Mouse (Mus musculus): ENCODE measurements at regions not wholly inside any gene's neighbourhood (a gene's known extent, or its start where the extent isn't known, plus 50 kb on each side); places are given as distances from the start of the nearest gene placed in this dataset.
A peak's percentile ranks its signal among the peaks of the same experiment; 100 is the strongest.

GRCm38 (mm10) chr2:106256012-106256411 lies 252.7 kb upstream of the Dnajc24 start:
- DNase-seq = no peak

DNA sequence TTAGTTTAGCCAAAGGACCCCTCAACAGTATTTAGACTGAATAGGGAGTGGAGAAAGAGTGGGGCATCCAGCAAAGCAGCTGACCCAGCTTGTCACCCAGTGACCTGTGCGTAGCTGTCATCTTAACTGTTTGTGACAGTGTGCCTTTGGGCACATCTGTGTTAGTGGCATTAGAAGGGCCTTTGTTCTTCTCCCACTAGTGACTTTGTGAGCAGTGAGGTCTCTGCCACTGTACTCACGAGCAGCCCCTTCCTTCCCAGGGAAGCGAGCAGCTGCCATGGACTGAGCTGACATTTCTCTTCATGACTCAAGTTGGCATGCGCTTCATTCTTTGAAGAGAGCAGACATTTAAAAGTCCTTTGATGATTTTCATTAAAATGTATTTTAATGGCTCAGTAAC lies 231.0 kb upstream of the Dnajc24 start:
- no peak for DNase-seq

- no peak for DNase-seq
Observed at GRCm38 (mm10) chr2:106231136-106231535, 227.8 kb upstream of the Dnajc24 start.

GRCm38 (mm10) chr2:106230021-106230420 lies 226.7 kb upstream of the Dnajc24 start:
- DNase-seq = no peak

DNA sequence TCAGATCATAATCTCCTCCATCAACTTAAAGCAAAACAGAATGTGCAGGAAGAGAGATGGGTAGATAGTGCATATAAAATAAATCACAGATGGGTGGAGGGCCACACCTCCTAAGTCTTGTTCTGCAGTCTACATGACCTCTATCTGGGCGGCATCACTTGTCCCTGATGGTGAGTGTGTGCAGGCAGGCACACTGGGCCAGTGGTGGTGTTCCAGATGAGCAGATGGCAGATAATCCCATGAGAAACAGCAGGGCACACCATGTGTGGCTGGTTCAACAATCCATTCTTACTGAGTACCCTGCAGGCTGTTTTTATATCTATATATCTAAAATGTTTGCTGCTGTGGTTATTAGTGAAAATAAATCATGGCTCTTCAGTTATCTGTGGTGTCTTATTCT lies 224.9 kb upstream of the Dnajc24 start:
- no peak for DNase-seq

DNA sequence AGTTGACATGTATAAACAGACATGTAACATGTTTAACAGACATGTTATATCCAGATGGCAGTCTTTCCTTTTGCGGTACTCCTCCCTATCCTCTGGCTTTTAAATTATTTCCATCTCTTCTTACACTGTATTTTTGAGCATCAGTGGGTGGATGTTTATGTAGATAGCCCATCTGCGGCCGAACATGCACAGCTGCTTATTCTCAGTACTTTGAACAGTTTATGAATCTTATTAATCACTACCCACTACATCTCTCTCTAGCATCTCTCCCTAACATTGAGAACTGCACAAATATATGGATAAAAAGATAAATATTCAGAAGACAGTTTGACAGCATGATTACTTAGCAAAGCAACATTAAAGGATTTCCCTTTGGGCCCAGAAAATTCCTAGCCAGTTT lies 212.8 kb upstream of the Dnajc24 start:
- no peak for DNase-seq

GRCm38 (mm10) chr2:106213740-106214139 lies 210.4 kb upstream of the Dnajc24 start:
- DNase-seq = no peak

DNA sequence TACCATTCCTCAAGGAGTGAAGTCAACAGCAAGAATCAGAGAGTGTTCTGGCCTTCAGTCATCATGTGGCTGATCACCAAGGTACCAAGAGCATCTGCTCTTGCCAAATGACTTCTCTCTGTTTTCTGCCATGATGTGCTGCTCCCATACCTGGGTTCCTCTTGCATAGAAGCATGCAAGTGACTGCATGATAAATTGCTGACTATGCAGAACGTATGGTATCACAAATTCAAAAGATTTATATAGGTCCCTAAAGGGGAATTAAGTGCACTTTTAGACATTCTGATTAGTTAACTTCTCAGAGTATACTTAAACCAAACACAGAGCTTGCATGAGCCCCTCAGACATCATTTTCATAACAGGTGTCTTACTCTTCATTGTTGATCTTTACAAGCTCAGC lies 207.4 kb upstream of the Dnajc24 start:
- no peak for DNase-seq

GRCm38 (mm10) chr2:106208767-106209250 lies 205.5 kb upstream of the Dnajc24 start:
- no peak for DNase-seq

- DNase-seq = no peak
Observed at GRCm38 (mm10) chr2:106200130-106200529, 196.8 kb upstream of the Dnajc24 start.

GRCm38 (mm10) chr2:106195170-106195569 lies 191.8 kb upstream of the Dnajc24 start:
- DNase-seq = no peak

DNA sequence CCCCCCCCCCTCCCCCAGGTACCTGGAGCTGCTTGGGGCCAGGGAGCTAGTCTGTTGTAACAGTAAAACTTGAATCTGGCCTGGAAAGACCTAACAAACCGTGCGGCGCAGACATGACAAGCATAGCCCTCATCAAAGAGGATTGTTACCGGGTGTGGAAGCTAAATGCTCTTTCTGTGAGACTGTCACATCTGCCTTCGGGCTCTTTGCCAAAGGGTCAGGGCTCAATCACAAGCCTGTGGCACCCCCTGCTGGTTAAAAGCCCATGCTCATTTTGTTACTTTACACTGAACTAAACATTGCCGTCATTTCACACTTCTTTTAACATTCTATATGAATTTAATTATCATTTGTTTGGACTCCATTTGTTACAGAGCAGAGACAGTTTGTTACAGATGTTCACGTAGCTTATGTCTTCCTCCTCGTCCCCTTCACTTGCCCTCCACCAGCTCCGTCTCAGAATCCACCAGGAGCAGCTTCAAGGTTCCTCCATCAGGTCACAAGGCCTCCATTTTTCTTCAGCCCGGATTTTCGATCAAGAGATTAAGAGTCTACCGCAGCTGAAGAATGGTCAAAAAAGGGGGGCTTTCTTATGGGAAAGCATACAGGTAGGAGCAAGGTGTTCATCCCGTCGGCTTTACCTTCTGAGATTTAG lies 191.1 kb upstream of the Dnajc24 start:
- DNase-seq = peak; percentile 87

GRCm38 (mm10) chr2:106193889-106194347 lies 190.6 kb upstream of the Dnajc24 start:
- DNase-seq = no peak

- DNase-seq = no peak
Observed at GRCm38 (mm10) chr2:106190579-106191322, 187.4 kb upstream of the Dnajc24 start.

- no peak for DNase-seq
Observed at GRCm38 (mm10) chr2:106183651-106184050, 180.3 kb upstream of the Dnajc24 start.

GRCm38 (mm10) chr2:106182051-106182450 lies 178.7 kb upstream of the Dnajc24 start:
- no peak for DNase-seq

GRCm38 (mm10) chr2:106162681-106163080 lies 159.3 kb upstream of the Dnajc24 start:
- DNase-seq = no peak

DNA sequence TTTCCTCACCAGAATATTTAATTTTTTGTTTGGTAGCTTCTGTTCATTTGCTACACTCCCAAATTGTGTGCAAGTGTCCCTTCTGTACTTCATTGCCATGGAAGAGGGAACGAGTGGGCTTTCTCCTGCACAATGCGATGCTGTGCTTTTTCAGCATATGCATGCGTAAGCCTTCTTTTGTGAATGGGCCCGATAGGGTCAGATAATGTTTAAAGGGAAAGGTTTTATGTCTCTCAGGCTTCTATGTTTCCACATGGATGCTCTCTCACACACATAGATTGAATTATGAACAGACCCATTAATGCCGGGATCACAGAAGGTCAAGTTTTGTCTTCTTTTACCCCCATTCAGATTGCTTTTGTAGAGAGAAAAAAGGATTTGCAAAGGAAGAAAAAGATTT lies 158.5 kb upstream of the Dnajc24 start:
- no peak for DNase-seq

GRCm38 (mm10) chr2:106149701-106150100 lies 146.4 kb upstream of the Dnajc24 start:
- no peak for DNase-seq

- DNase-seq = no peak
Observed at GRCm38 (mm10) chr2:106140931-106141330, 137.6 kb upstream of the Dnajc24 start.

GRCm38 (mm10) chr2:106101002-106101401 lies 97.7 kb upstream of the Dnajc24 start:
- no peak for DNase-seq

DNA sequence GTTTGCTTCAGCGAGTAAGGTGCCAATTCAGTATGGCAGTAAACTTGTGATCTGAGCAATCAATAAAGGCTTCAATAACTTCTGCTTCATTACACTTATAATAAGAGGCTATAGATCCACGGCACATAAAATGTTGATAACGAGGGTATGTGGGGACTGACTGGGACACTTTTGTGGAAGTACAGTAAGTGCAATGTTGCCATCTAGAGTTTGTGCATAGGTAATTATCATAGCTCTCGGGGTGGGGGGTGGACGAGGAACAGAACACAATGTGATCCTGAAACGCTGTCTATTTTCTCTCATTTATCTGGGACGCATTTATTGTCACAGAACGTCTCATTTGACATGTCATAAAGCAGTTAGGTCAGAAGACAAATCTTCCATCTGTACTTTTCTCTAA lies 82.8 kb upstream of the Dnajc24 start:
- DNase-seq = no peak

All from adrenal gland, postnatal 14 days (tissue).